Mouse (Mus musculus) hematopoietic stem cell, adult 5-6 weeks (primary cell): Measurements from ENCODE around the gene Mn1. TPM values are rescaled to one million over a fixed set of nuclear protein-coding genes. Genes with fewer than 3 reads are reported as not detected.

ENCODE experiments used
- ATAC-seq, 2 experiments: fragments of 125-278 bp in 1 of 2; replicated peaks in 1 of 2; 2 replicates each; pipeline ENCODE4 v1.8.0; 2016 to 2017; ENCODE audit warnings: inconsistent platforms in 2 of 2, mild to moderate bottlenecking in 2 of 2, moderate number of reproducible peaks in 2 of 2, low read depth in 1 of 2, moderate TSS enrichment in 1 of 2; ENCODE audit not compliant: low FRiP score in 2 of 2, poor library complexity in 2 of 2, severe bottlenecking in 2 of 2, insufficient read depth in 1 of 2, low TSS enrichment in 1 of 2
- total RNA-seq: library from RNA; stranded (forward); fragments of 172-1452, 232-1000 nt; gene quantifications from 2 replicates; pipeline ENCODE4 v1.2.3, GENCODE M21; 2017

Mn1 gene
- 4.6 and 10.6 TPM in 2 replicates for total RNA-seq

GRCm38 (mm10) chr5:111416591-111417374 lies at the start of gene Mn1:
TSS of gene Mn1 (plus strand) at chr5:111417362.
- ATAC-seq: peak; percentile 7 to 33; a peak in 2 of 4 replicates

GRCm38 (mm10) chr5:111367937-111368517 lies 49.1 kb upstream of the Mn1 start:
- no peak for ATAC-seq

GRCm38 (mm10) chr5:111368576-111368975 lies 48.6 kb upstream of the Mn1 start:
- no peak for ATAC-seq

- no peak for ATAC-seq
Observed at GRCm38 (mm10) chr5:111375616-111376015, 41.5 kb upstream of the Mn1 start.

GRCm38 (mm10) chr5:111376276-111377020 lies 40.7 kb upstream of the Mn1 start:
- no peak for ATAC-seq

GRCm38 (mm10) chr5:111378126-111378993 lies 38.8 kb upstream of the Mn1 start:
- no peak for ATAC-seq

- ATAC-seq: no peak
Observed at GRCm38 (mm10) chr5:111383335-111383734, 33.8 kb upstream of the Mn1 start.

- ATAC-seq: no peak
Observed at GRCm38 (mm10) chr5:111390911-111391310, 26.3 kb upstream of the Mn1 start.

GRCm38 (mm10) chr5:111391485-111391884 lies 25.7 kb upstream of the Mn1 start:
- no peak for ATAC-seq

GRCm38 (mm10) chr5:111393346-111394197 lies 23.6 kb upstream of the Mn1 start:
- ATAC-seq: peak; percentile 31 to 40; a peak in 2 of 4 replicates

GRCm38 (mm10) chr5:111394198-111395053 lies 22.7 kb upstream of the Mn1 start:
- ATAC-seq: no peak

- no peak for ATAC-seq
Observed at GRCm38 (mm10) chr5:111395771-111396170, 21.4 kb upstream of the Mn1 start.

GRCm38 (mm10) chr5:111396199-111396598 lies 21.0 kb upstream of the Mn1 start:
- ATAC-seq: 0 out of 4 replicates have a peak, but pooled peaks have one; percentile 18 to 22

- ATAC-seq: no peak
Observed at GRCm38 (mm10) chr5:111398471-111398870, 18.7 kb upstream of the Mn1 start.

GRCm38 (mm10) chr5:111399271-111399670 lies 17.9 kb upstream of the Mn1 start:
- no peak for ATAC-seq
